Mouse (Mus musculus): ENCODE results near the gene Aurka. TPM values are rescaled to one million over a fixed set of nuclear protein-coding genes. Genes with fewer than 3 reads are reported as not detected.

Gene Aurka
- polyA plus RNA-seq, 1 experiment from 2014 or later: 92.4 TPM

DNA sequence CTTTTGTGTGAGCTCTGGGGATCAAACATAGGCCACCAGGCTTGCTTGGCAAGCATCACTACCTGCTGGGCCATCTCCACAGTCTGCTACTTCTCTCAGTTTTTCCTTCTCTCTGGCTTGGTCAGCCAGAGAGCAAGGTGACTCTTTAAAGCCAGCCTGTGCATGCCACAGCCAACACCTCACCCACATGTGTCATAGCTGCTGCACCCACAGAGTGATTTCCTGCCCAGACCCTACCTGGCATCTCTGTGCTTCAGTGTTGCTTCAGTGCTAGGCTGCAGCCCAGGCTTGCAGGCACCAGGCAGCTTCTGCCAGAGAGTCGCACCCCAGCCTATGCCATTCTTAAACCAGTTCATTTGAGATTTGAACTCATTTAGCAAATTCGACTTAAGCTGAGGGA is 37.2 kb upstream of the Aurka start:
- Histone ChIP-seq H3K27ac (ENCODE audit: low read length) (no peak overlapping the region), H3K36me3 (ENCODE audit: control insufficient read depth, insufficient read depth) (no peaks in the 10 kb centered on the region), H3K9me3 (replicated peaks; ENCODE audit: control insufficient read depth, low read length) (no peaks in the 10 kb centered on the region), H3K4me2 (ENCODE audit: low read depth, low read length) (no peak overlapping the region), H3K9ac (ENCODE audit: low read length) (no peak overlapping the region), H3K4me1 (ENCODE audit: control insufficient read depth, insufficient read depth, low read length) (peaks cover 1% of the 10 kb centered on the region), H3K27me3 (ENCODE audit: control insufficient read depth, insufficient read depth, low read length) (no peaks in the 10 kb centered on the region), H3K4me3 (ENCODE audit: low read length) (no peak overlapping the region)
- ATAC-seq (replicated peaks; ENCODE audit: extremely low read depth, insufficient read depth, low FRiP score): no peak
- WGBS: 86% methylated on average over 2 of the region's 2 CpGs

DNA sequence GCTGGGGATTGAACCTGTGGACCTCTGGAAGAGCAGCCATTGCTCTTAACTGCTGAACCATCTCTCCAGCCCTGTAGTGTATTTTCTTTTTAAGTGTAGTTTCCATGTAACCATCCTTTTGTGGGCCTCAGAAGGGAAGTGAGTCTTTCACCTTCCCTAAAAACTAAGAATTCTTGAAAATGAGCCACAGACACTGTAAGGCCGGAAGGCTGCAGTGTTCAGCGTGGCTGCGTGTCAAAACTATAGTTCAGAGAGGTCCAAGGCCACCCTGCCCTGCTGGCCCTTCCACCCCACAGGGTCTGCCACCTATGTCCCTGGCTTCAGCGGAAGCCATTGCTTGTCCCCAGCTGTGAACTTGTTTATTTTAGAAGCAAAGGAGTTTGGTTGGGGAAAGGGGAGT is 35.8 kb upstream of the Aurka start:
- Histone ChIP-seq H3K36me3 (ENCODE audit: control insufficient read depth, insufficient read depth) (no peaks in the 10 kb centered on the region), H3K9me3 (replicated peaks; ENCODE audit: control insufficient read depth, low read length) (no peaks in the 10 kb centered on the region), H3K4me3 (ENCODE audit: low read length) (no peak overlapping the region), H3K4me2 (ENCODE audit: low read depth, low read length) (no peak overlapping the region), H3K27ac (ENCODE audit: low read length) (no peak overlapping the region), H3K4me1 (ENCODE audit: control insufficient read depth, insufficient read depth, low read length) (0 out of 2 replicates have a peak, but pooled peaks cover 4% of the 10 kb centered on the region), H3K9ac (ENCODE audit: low read length) (no peak overlapping the region), H3K27me3 (ENCODE audit: control insufficient read depth, insufficient read depth, low read length) (no peaks in the 10 kb centered on the region)
- WGBS: 61% methylated on average over 4 of the region's 4 CpGs
- ATAC-seq (replicated peaks; ENCODE audit: extremely low read depth, insufficient read depth, low FRiP score): no peak

GRCm38 (mm10) chr2:172405011-172405410 is 34.7 kb upstream of the Aurka start:
- no peak for ATAC-seq (replicated peaks; ENCODE audit: extremely low read depth, insufficient read depth, low FRiP score)
- 0 out of 2 replicates have a peak, but pooled peaks cover 9% of the 10 kb centered on the region for H3K4me1 ChIP-seq (ENCODE audit: control insufficient read depth, insufficient read depth, low read length)
- 38% methylated on average over 3 of the region's 3 CpGs for WGBS
- no peak overlapping the region for H3K9ac ChIP-seq (ENCODE audit: low read length)
- H3K9me3 ChIP-seq (replicated peaks; ENCODE audit: control insufficient read depth, low read length): no peaks in the 10 kb centered on the region
- no peak overlapping the region for H3K4me3 ChIP-seq (ENCODE audit: low read length)
- no peak overlapping the region for H3K27ac ChIP-seq (ENCODE audit: low read length)
- no peaks in the 10 kb centered on the region for H3K36me3 ChIP-seq (ENCODE audit: control insufficient read depth, insufficient read depth)
- H3K4me2 ChIP-seq (ENCODE audit: low read depth, low read length): no peak overlapping the region
- H3K27me3 ChIP-seq (ENCODE audit: control insufficient read depth, insufficient read depth, low read length): no peaks in the 10 kb centered on the region

DNA sequence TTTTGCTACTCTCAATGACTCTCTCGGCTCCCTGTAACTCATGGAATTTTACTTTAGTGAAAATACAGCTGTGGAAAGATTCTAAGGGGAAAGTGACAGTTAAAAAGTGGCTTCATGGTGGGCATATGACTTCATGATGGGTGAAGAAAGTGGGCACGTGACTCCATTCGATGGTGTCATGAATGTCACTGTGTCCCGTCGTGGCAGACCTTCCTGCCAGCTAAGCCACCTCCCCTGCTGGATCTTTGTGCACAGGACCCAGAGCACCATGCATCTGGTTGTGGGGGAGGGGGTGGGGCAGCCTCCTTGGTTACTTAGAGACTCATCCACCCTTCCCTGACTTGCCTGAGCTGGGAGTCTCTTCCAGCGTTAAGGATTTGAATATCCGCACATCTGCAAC is 33.9 kb upstream of the Aurka start:
- H3K27ac ChIP-seq (ENCODE audit: low read length): no peak overlapping the region
- no peaks in the 10 kb centered on the region for H3K9me3 ChIP-seq (replicated peaks; ENCODE audit: control insufficient read depth, low read length)
- no peak for ATAC-seq (replicated peaks; ENCODE audit: extremely low read depth, insufficient read depth, low FRiP score)
- peaks cover 9% of the 10 kb centered on the region; the same call in 1 of the 2 replicates for H3K4me1 ChIP-seq (ENCODE audit: control insufficient read depth, insufficient read depth, low read length)
- 59% methylated on average over 7 of the region's 7 CpGs for WGBS
- no peak overlapping the region for H3K4me2 ChIP-seq (ENCODE audit: low read depth, low read length)
- H3K9ac ChIP-seq (ENCODE audit: low read length): no peak overlapping the region
- H3K27me3 ChIP-seq (ENCODE audit: control insufficient read depth, insufficient read depth, low read length): no peaks in the 10 kb centered on the region
- H3K36me3 ChIP-seq (ENCODE audit: control insufficient read depth, insufficient read depth): no peaks in the 10 kb centered on the region
- H3K4me3 ChIP-seq (ENCODE audit: low read length): no peak overlapping the region

DNA sequence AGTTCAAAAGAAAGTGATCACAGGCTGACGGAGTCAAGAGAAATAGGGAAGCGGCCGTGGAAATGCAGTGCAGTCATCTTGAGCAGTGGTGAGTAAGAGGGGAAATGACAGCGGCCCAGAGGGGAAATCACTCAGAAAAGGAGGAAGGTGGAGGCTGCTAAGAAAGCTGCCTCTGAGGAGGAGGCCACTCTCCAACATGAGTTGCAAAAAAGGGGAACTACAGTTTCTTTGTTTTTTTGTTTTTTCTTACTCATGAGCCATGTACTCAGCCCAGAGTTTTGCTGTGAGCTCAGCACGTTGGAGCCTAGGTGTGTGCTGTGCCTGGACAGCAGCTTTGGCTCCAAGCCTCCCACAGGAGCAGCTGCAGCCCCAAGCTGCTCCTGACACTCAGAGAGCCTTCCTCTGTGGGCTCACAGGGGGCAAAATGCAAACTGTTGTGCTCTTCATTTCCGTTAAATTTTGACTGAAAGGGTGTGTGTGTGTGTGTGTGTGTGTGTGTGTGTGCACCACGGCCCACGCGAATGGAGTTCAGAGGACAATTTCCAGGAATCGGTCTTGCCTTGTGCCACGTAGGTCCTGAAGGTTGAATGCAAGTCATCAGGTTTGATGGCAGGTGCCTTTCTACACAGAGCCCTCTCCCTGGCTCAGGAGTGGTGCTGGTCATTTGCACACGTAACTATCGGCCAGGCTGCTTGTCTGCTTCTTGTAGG is 30.9 kb upstream of the Aurka start:
- H3K27ac ChIP-seq (ENCODE audit: low read length): peak overlapping the region; percentile 43
- no peak overlapping the region for H3K4me2 ChIP-seq (ENCODE audit: low read depth, low read length)
- WGBS: 58% methylated on average over 13 of the region's 13 CpGs
- H3K4me3 ChIP-seq (ENCODE audit: low read length): no peak overlapping the region
- no peaks in the 10 kb centered on the region for H3K36me3 ChIP-seq (ENCODE audit: control insufficient read depth, insufficient read depth)
- ATAC-seq (replicated peaks; ENCODE audit: extremely low read depth, insufficient read depth, low FRiP score): no peak
- no peaks in the 10 kb centered on the region for H3K27me3 ChIP-seq (ENCODE audit: control insufficient read depth, insufficient read depth, low read length)
- H3K9me3 ChIP-seq (replicated peaks; ENCODE audit: control insufficient read depth, low read length): no peaks in the 10 kb centered on the region
- H3K4me1 ChIP-seq (ENCODE audit: control insufficient read depth, insufficient read depth, low read length): peaks cover 9% of the 10 kb centered on the region; the same call in 1 of the 2 replicates
- no peak overlapping the region for H3K9ac ChIP-seq (ENCODE audit: low read length)

GRCm38 (mm10) chr2:172399901-172400300 is 29.6 kb upstream of the Aurka start:
- no peak overlapping the region for H3K4me2 ChIP-seq (ENCODE audit: low read depth, low read length)
- no peaks in the 10 kb centered on the region for H3K36me3 ChIP-seq (ENCODE audit: control insufficient read depth, insufficient read depth)
- ATAC-seq (replicated peaks; ENCODE audit: extremely low read depth, insufficient read depth, low FRiP score): 0 out of 2 replicates have a peak, but pooled peaks have one; percentile 24
- H3K27me3 ChIP-seq (ENCODE audit: control insufficient read depth, insufficient read depth, low read length): no peaks in the 10 kb centered on the region
- no peaks in the 10 kb centered on the region for H3K9me3 ChIP-seq (replicated peaks; ENCODE audit: control insufficient read depth, low read length)
- H3K4me1 ChIP-seq (ENCODE audit: control insufficient read depth, insufficient read depth, low read length): peaks cover 9% of the 10 kb centered on the region; the same call in 1 of the 2 replicates
- no peak overlapping the region for H3K4me3 ChIP-seq (ENCODE audit: low read length)
- 19% methylated on average over 9 of the region's 9 CpGs for WGBS
- H3K9ac ChIP-seq (ENCODE audit: low read length): no peak overlapping the region
- H3K27ac ChIP-seq (ENCODE audit: low read length): no peak overlapping the region

DNA sequence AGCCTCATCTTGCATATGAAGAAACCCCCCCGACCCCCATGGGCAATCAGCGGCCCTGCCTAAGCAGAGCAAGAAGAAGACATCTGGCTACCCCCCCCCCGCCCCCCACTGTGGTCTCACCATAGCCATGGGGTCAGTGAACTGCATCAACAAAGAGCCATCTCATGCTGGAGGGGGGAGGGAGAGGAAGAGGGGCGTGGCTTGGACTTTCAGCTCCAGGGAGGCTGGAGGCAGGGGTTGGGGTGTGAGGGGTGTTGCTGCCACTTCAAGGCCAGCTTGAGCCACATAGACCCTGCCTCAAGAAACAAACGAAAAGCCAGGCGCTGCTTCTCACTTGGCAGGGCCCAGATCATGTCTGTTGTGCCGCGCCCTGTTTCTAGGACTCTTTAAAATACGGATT is 25.6 kb upstream of the Aurka start:
- H3K4me1 ChIP-seq (ENCODE audit: control insufficient read depth, insufficient read depth, low read length): peaks cover 4% of the 10 kb centered on the region
- no peak overlapping the region for H3K27ac ChIP-seq (ENCODE audit: low read length)
- H3K9me3 ChIP-seq (replicated peaks; ENCODE audit: control insufficient read depth, low read length): no peaks in the 10 kb centered on the region
- ATAC-seq (replicated peaks; ENCODE audit: extremely low read depth, insufficient read depth, low FRiP score): no peak
- no peak overlapping the region for H3K9ac ChIP-seq (ENCODE audit: low read length)
- no peaks in the 10 kb centered on the region for H3K27me3 ChIP-seq (ENCODE audit: control insufficient read depth, insufficient read depth, low read length)
- WGBS: 46% methylated on average over 9 of the region's 9 CpGs
- H3K4me2 ChIP-seq (ENCODE audit: low read depth, low read length): no peak overlapping the region
- no peaks in the 10 kb centered on the region for H3K36me3 ChIP-seq (ENCODE audit: control insufficient read depth, insufficient read depth)
- no peak overlapping the region for H3K4me3 ChIP-seq (ENCODE audit: low read length)

- Histone ChIP-seq H3K4me3 (ENCODE audit: low read length) (no peak overlapping the region), H3K9ac (ENCODE audit: low read length) (no peak overlapping the region)
- 61% methylated on average over 4 of the region's 4 CpGs for WGBS
Observed at GRCm38 (mm10) chr2:172394671-172395070, 24.3 kb upstream of the Aurka start.

DNA sequence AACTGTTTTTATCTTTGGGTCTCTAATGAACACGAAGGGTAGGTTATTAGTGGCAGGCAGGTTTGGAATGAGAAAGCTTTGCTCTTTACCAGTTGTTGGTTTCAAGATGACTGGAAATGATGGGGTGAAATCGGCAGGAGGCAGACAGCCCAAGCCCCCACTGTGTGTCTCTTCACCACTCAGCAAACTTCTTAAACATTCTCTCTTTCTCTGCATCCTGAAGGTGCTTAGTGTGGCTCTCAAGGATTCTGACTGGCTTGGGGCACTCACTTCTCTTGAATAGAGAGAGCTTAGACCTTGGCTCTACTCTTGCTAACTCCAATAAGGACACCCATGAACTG is 23.7 kb upstream of the Aurka start:
- Histone ChIP-seq H3K36me3 (ENCODE audit: control insufficient read depth, insufficient read depth) (no peaks in the 10 kb centered on the region), H3K9me3 (replicated peaks; ENCODE audit: control insufficient read depth, low read length) (no peaks in the 10 kb centered on the region), H3K4me1 (ENCODE audit: control insufficient read depth, insufficient read depth, low read length) (no peaks in the 10 kb centered on the region; the same call in 1 of the 2 replicates), H3K27me3 (ENCODE audit: control insufficient read depth, insufficient read depth, low read length) (no peaks in the 10 kb centered on the region), H3K4me2 (ENCODE audit: low read depth, low read length) (peak overlapping the region; percentile 37; the same call in 1 of the 2 replicates), H3K4me3 (ENCODE audit: low read length) (no peak overlapping the region), H3K9ac (ENCODE audit: low read length) (no peak overlapping the region), H3K27ac (ENCODE audit: low read length) (no peak overlapping the region)
- no peak for ATAC-seq (replicated peaks; ENCODE audit: extremely low read depth, insufficient read depth, low FRiP score)
- WGBS: 64% methylated on average over 2 of the region's 2 CpGs

More at GRCm38 (mm10) chr2:172394671-172395070, 24.3 kb upstream of the Aurka start:
- Histone ChIP-seq H3K36me3 (ENCODE audit: control insufficient read depth, insufficient read depth) (no peaks in the 10 kb centered on the region), H3K4me2 (ENCODE audit: low read depth, low read length) (no peak overlapping the region), H3K9me3 (replicated peaks; ENCODE audit: control insufficient read depth, low read length) (no peaks in the 10 kb centered on the region), H3K27ac (ENCODE audit: low read length) (no peak overlapping the region), H3K27me3 (ENCODE audit: control insufficient read depth, insufficient read depth, low read length) (no peaks in the 10 kb centered on the region), H3K4me1 (ENCODE audit: control insufficient read depth, insufficient read depth, low read length) (no peaks in the 10 kb centered on the region; the same call in none of the 2 replicates)
- no peak for ATAC-seq (replicated peaks; ENCODE audit: extremely low read depth, insufficient read depth, low FRiP score)

Measured in heart, embryonic 16.5 days (tissue).